Mouse (Mus musculus) heart, embryonic 15.5 days (tissue): ENCODE results near the gene Mrpl24. TPM values are rescaled to one million over a fixed set of nuclear protein-coding genes. Genes with fewer than 3 reads are reported as not detected.

Experiments used
- ATAC-seq: fragments of 200-750 bp; cut with Nextera tagmentation; replicated peaks from 2 replicates; pipeline ENCODE4 v1.8.0; 2017; ENCODE audit warnings: low read depth, moderate TSS enrichment; ENCODE audit not compliant: insufficient number of reproducible peaks, insufficient read depth, low FRiP score
- H3K27ac ChIP-seq: fragments of 300-500 bp; sonication (generic); 2 replicates; pipeline ENCODE4 v1.5.1; 2015; ENCODE audit warnings: mild to moderate bottlenecking, inconsistent platforms
- H3K27me3 ChIP-seq: fragments of 300-500 bp; sonication (generic); 2 replicates; pipeline ENCODE4 v1.6.1; 2015; ENCODE audit warnings: inconsistent platforms
- H3K36me3 ChIP-seq: fragments of 300-500 bp; sonication (generic); 2 replicates; pipeline ENCODE4 v1.6.1; 2015; ENCODE audit warnings: mild to moderate bottlenecking, inconsistent platforms
- H3K4me1 ChIP-seq: fragments of 300-500 bp; sonication (generic); replicated peaks from 2 replicates; pipeline ENCODE4 v1.6.1; 2015; ENCODE audit warnings: inconsistent platforms
- H3K4me2 ChIP-seq: fragments of 300-500 bp; sonication (generic); 2 replicates; pipeline ENCODE4 v1.6.1; 2015; ENCODE audit warnings: inconsistent platforms, mild to moderate bottlenecking, moderate library complexity
- H3K4me3 ChIP-seq: fragments of 300-500 bp; sonication (generic); 2 replicates; pipeline ENCODE4 v1.5.1; 2015; ENCODE audit warnings: mild to moderate bottlenecking, inconsistent platforms
- H3K9ac ChIP-seq: fragments of 300-500 bp; sonication (generic); 2 replicates; pipeline ENCODE4 v1.6.1; 2015; ENCODE audit warnings: mild to moderate bottlenecking, inconsistent platforms
- H3K9me3 ChIP-seq: fragments of 300-500 bp; sonication (generic); replicated peaks from 2 replicates; pipeline ENCODE4 v1.6.1; 2016; ENCODE audit warnings: inconsistent platforms
- WGBS: fragments of 180-500 bp; shearing (Covaris S2); methylation state at CpG from one replicate; pipeline ENCODE4 v1.1.7; 2015; ENCODE audit warnings: mixed read lengths; 5-methylcytosine and 5-hydroxymethylcytosine counted together
- polyA plus RNA-seq: library from polyadenylated mRNA; unstranded; fragments of >200 nt; fragmentation: Nextera tagmentation; extraction: Ambion mirVana; gene quantifications from 2 replicates; pipeline ENCODE4 v1.2.1, GENCODE M21; 2015

Gene Mrpl24
- polyA plus RNA-seq, 1 experiment from 2014 or later, result 60.6 TPM

DNA sequence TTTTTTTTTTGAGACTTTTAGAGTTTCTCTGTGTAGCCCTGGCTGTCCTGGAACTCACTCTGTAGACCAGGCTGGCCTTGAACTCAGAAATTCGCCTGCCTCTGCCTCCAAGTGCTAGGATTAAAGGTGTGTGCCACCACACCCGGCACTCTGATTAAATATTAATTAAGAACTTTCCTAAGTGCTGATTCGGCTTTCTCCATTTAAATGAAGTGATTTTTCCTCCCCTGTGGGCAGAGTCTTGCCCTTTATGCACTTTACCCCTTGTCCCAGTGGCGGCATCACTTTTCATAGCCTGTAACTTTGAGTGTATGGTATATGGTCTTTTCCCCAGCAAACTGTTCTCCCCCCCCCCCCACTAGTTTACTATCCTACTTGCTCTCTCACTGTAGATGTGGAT is 15.9 kb downstream of the Mrpl24 start:
- no peak for ATAC-seq

DNA sequence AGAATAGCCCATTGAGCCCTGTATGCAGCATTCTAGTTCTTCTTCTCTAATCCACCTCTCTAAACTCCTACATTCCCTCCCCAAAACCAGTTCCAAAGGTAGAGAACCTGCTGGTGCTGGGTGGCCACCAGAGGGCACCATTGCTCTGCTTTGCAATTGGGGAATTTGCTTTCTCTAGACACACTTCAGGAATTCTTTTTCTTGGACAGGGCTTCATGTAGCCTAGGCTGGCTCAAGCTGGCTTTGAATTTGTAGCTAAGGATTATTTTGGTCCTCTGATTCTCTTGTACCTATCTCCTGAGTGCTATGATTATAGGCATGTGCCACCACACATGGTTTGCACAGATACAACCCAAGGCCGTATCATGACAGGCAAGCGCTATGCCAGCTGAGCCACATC is 16.5 kb downstream of the Mrpl24 start:
- no peak; the same call in 1 of the 2 replicates for ATAC-seq
- Histone ChIP-seq H3K4me1 (peaks cover 21% of the 10 kb centered on the region), H3K9ac (no peak overlapping the region), H3K9me3 (no peaks in the 10 kb centered on the region), H3K4me2 (no peak overlapping the region), H3K36me3 (peaks cover 70% of the 10 kb centered on the region), H3K27ac (no peak overlapping the region), H3K4me3 (no peak overlapping the region), H3K27me3 (no peaks in the 10 kb centered on the region)
- WGBS, result 96% methylated on average over 2 of the region's 2 CpGs

More for the DNA sequence above, 15.9 kb downstream of the Mrpl24 start:
- peaks cover 23% of the 10 kb centered on the region for H3K4me1 ChIP-seq
- no peaks in the 10 kb centered on the region for H3K27me3 ChIP-seq
- no peak overlapping the region for H3K4me2 ChIP-seq
- H3K4me3 ChIP-seq, result no peak overlapping the region
- no peaks in the 10 kb centered on the region for H3K9me3 ChIP-seq
- no peak overlapping the region for H3K27ac ChIP-seq
- H3K9ac ChIP-seq, result no peak overlapping the region
- WGBS, result 80% methylated on average over 4 of the region's 4 CpGs
- peaks cover 66% of the 10 kb centered on the region for H3K36me3 ChIP-seq

DNA sequence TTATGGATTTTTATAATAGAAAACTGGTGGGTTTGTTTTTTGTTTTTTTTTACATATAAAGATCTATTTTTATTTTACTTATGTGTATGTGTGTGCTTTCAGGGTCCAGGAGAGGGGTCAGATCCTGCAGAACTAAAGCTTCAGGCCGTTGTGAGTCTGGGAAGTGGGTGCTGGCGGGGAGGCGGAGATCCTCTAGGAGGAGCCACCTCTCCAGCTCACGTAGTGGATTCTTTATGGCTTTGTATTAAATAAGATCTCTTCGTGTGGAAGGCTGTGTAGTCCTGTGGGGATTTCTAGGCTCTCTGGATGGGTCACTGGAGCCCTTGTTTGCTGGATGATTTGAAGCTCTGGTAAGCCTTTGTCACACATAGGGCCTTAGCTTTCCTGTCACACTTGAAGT is 21.3 kb downstream of the Mrpl24 start:
- no peak for ATAC-seq
- no peaks in the 10 kb centered on the region for H3K9me3 ChIP-seq
- no peak overlapping the region for H3K4me3 ChIP-seq
- H3K4me1 ChIP-seq, result peaks cover 9% of the 10 kb centered on the region; the same call in 1 of the 2 replicates
- H3K9ac ChIP-seq, result no peak overlapping the region
- H3K27ac ChIP-seq, result no peak overlapping the region
- H3K27me3 ChIP-seq, result peaks cover 5% of the 10 kb centered on the region; the same call in 1 of the 2 replicates
- no peak overlapping the region for H3K4me2 ChIP-seq
- H3K36me3 ChIP-seq, result peaks cover 57% of the 10 kb centered on the region
- 68% methylated on average over 5 of the region's 5 CpGs for WGBS

DNA sequence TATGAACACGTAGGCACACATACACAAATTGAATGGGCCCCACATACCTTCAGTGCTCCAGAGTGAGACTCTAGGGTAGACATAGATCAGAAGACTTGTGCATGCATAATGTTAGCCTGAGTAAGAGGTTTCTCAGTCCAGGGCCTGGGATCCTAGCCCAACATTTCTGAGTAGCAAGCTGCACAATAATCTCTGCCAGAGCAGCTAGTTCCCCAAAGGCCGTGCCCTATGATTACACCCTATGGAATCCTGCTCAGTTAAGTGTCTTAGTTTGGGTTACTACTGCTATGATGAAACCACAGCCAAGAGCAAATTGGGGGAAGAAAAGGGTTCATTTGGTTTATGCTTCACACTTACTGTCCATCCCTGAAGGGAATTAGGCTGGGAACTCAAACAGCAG is 23.2 kb downstream of the Mrpl24 start:
- no peak overlapping the region for H3K9ac ChIP-seq
- H3K27ac ChIP-seq, result no peak overlapping the region
- H3K4me2 ChIP-seq, result no peak overlapping the region
- H3K27me3 ChIP-seq, result peaks cover 24% of the 10 kb centered on the region
- H3K9me3 ChIP-seq, result no peaks in the 10 kb centered on the region
- H3K36me3 ChIP-seq, result peaks cover 47% of the 10 kb centered on the region
- H3K4me3 ChIP-seq, result no peak overlapping the region
- 90% methylated on average over 2 of the region's 2 CpGs for WGBS
- peaks cover 16% of the 10 kb centered on the region for H3K4me1 ChIP-seq
- ATAC-seq, result no peak

DNA sequence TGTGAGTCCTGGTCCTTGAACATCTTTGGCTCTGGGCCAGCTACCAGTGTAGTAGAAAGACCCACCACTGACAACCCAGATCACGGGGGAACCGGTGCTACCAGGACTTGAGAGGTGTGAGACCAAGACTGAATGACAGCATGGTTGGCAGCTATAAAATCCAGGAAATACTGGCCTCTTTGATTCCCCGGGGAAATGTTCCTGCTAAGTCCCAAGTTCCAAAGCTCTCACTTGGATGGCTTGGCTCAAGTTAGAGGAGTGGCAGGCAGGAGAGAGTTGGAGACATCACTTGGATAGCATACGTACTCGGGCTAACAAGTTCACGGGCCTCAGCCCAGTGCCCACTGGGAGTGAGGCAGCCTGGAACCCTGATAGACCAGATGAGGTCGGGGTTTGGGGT is 24.3 kb downstream of the Mrpl24 start:
- H3K36me3 ChIP-seq, result peaks cover 36% of the 10 kb centered on the region
- H3K9ac ChIP-seq, result no peak overlapping the region
- H3K9me3 ChIP-seq, result no peaks in the 10 kb centered on the region
- H3K27ac ChIP-seq, result no peak overlapping the region
- no peak for ATAC-seq
- H3K4me1 ChIP-seq, result peaks cover 27% of the 10 kb centered on the region
- H3K4me2 ChIP-seq, result no peak overlapping the region
- WGBS, result 69% methylated on average over 7 of the region's 7 CpGs
- no peak overlapping the region for H3K4me3 ChIP-seq
- peaks cover 35% of the 10 kb centered on the region for H3K27me3 ChIP-seq

DNA sequence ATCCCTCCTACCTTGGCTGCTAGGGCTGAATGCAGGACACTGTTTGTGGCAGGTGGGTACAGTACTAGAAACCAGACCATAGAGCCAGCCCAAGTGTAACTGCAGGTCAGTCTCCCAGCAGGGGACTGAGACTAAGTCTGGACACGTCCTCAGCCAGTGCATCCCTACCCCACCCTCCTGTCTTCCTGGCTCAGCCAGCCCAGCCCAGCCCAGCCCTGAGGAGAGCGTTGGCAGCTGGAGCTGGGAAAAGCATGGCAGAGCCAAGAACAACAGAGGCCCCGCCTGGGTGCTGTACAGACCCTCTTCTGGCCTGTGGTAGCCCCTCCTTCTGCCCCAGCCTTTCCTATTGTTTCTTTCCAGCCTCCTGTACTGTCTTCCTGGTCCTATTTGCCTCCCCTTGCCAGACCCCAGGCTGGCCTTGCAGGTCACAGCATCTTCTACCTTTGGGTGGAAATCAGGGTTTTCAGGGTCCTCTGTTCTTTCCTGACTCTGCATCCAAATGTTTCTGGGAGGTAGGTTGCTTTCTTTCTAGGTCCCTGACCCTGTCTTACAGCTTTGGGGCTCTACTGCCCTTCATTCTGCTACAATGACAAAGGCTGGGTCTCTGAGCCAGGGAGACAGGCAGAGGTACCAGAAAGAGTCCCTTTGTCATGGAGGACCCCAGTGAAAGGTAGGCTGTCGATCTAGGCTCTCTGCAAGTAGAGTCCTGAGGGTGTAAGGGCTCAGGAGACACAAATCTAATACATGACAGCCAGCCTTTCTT is 25.7 kb downstream of the Mrpl24 start:
- Histone ChIP-seq H3K4me3 (no peak overlapping the region), H3K4me1 (peaks cover 36% of the 10 kb centered on the region), H3K9ac (no peak overlapping the region), H3K27ac (peak overlapping the region; percentile 17; the same call in 1 of the 2 replicates), H3K27me3 (peaks cover 48% of the 10 kb centered on the region), H3K4me2 (no peak overlapping the region), H3K36me3 (peaks cover 22% of the 10 kb centered on the region), H3K9me3 (no peaks in the 10 kb centered on the region)
- ATAC-seq, result peak; percentile 79
- 29% methylated on average over 4 of the region's 4 CpGs for WGBS

DNA sequence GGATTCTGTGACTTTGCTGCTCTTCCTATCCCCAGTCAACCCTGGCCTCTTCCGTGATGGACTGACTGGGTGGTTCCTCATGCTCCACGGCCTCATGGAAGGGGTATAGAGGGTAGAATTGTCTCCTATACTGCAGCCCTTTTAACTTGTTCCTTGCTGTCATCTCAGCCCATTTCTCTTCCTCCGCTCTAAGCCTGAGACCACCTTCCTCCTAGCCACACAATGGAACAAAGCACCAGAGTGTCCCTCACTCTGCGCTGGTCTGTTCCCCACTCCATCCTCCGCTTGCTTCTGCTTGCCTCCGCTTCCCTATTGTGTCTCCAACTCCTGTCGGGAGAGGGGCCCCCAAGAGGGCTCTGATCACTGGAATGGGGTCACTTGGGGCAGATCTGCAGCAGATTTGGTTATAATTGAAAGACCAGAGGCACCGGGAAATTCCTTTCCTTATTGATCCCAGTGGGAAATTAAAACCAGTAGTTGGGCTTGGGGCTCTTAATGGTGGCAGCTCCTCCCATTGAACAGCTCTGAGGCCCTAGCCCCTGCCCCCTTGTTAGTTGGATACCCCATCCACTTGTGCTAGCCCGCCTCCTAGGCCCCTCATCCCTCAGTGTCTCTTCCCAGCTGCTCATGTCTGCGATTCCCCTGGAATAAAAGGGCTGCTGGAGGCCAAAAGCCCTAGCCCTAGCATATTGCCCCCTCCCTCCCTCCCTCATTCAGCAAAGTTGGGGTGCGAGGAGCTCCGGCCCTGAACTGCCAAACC is 26.7 kb downstream of the Mrpl24 start:
- Histone ChIP-seq H3K27ac (no peak overlapping the region), H3K9me3 (no peaks in the 10 kb centered on the region), H3K36me3 (peaks cover 14% of the 10 kb centered on the region), H3K4me3 (no peak overlapping the region), H3K4me2 (no peak overlapping the region), H3K4me1 (peaks cover 36% of the 10 kb centered on the region), H3K9ac (no peak overlapping the region), H3K27me3 (peaks cover 57% of the 10 kb centered on the region)
- ATAC-seq, result no peak
- WGBS, result 42% methylated on average over 12 of the region's 12 CpGs

DNA sequence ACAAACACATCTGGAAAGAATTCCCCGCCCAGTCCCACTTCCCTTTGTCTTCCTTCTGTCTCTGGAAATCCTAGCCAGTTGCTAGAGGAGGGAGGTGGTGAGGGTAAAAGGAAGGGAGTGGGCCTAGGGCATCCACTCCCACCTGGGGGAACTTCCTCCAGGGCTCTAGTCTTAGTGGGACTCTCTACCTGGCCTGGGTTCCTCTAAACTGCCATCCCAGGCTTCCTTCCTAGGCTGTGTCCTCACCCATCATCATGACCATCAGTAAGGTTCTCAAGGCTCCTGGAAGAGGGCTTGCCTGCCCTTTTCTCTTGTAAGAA is 27.2 kb downstream of the Mrpl24 start:
- Histone ChIP-seq H3K36me3 (peaks cover 8% of the 10 kb centered on the region), H3K9ac (no peak overlapping the region), H3K27ac (no peak overlapping the region), H3K4me1 (peaks cover 36% of the 10 kb centered on the region), H3K4me2 (no peak overlapping the region), H3K27me3 (peaks cover 62% of the 10 kb centered on the region), H3K9me3 (no peaks in the 10 kb centered on the region), H3K4me3 (no peak overlapping the region)
- no peak for ATAC-seq
- 20% methylated on average over 1 of the region's 1 CpGs for WGBS

DNA sequence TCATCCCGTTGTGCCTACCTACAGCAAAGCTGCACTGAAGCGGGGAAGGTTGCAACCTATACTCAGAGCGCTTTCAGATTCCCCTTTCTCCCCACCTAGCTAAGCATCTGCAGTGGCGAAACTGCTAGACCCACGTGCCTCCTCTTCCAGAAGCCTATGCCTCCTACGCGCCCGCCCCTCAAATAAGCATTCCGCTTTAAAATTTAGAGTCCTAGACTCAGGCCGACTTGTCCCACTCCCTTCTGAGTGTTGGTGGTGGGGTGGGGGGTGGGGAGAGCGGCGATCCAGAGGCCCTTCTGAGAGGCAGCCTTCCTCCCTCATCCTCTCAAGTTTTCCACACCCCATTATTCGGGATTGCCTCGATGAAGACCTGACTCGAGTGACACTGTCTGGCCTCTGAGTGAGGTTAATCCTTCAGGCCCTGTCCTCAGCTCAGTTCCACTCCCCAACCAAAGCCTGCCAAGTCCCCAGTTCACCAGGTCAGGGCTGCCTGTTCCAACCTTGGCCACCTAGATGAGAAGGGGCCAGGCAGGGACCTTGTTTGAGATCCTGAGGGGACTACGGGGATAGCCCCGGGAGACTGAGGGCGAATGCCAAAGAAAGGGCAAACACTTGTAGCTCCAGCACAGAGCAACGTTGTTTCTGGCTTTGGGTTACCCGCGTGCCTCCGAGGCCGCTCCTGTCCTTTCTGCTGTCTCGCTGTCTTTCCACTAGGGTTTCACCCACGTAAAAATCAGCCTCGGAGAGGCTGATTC is 27.9 kb downstream of the Mrpl24 start:
- Histone ChIP-seq H3K9ac (peak overlapping the region; percentile 41), H3K27ac (no peak overlapping the region), H3K4me2 (peak overlapping the region; percentile 64), H3K27me3 (peaks cover 69% of the 10 kb centered on the region), H3K4me3 (peak overlapping the region; percentile 39), H3K36me3 (0 out of 2 replicates have a peak, but pooled peaks cover 4% of the 10 kb centered on the region), H3K4me1 (peaks cover 42% of the 10 kb centered on the region), H3K9me3 (no peaks in the 10 kb centered on the region)
- 7% methylated on average over 26 of the region's 26 CpGs for WGBS
- no peak for ATAC-seq

DNA sequence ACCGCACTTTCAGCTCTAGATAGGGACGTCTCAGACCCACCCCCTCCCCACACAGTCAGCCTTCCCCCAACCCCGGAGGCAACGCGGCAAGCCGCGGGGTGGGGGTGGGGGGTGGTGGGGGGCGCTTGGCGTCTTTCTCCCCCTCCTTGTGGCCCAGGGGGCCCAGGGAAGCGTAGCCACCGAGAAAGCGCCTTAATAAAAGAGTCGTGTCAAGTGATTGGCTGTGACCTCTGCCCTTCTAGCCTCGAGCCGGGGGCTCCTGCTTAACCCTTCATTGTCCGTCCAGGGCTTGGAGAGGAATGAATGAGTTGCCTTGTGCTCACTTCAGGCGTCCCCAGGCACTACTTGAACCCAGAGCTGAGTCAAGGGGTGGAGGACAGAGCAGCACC is 28.5 kb downstream of the Mrpl24 start:
- peaks cover 74% of the 10 kb centered on the region for H3K27me3 ChIP-seq
- H3K9me3 ChIP-seq, result no peaks in the 10 kb centered on the region
- no peak for ATAC-seq
- peaks cover 48% of the 10 kb centered on the region for H3K4me1 ChIP-seq
- H3K4me2 ChIP-seq, result peak overlapping the region; percentile 64
- no peak overlapping the region for H3K27ac ChIP-seq
- WGBS, result 1% methylated on average over 15 of the region's 17 CpGs
- H3K36me3 ChIP-seq, result no peaks in the 10 kb centered on the region
- peak overlapping the region; percentile 41 for H3K9ac ChIP-seq
- H3K4me3 ChIP-seq, result peak overlapping the region; percentile 39
